Mouse (Mus musculus) bone marrow, adult 2 months (tissue): ENCODE data around the gene Spry2. TPM values are rescaled to one million over a fixed set of nuclear protein-coding genes. Genes with fewer than 3 reads are reported as not detected.

Source experiments
- H3K27ac ChIP-seq: fragments of 200-500 bp; 2 replicates; pipeline ENCODE4 v1.5.1; 2012; ENCODE audit warnings: low read depth, mild to moderate bottlenecking, control low read depth, inconsistent platforms, low read length; ENCODE audit not compliant: control insufficient read depth, poor library complexity, insufficient read depth
- H3K4me1 ChIP-seq: fragments of 200-500 bp; 2 replicates; pipeline ENCODE4 v1.6.1; 2011; ENCODE audit warnings: low read length; ENCODE audit not compliant: control insufficient read depth, insufficient read depth
- H3K4me3 ChIP-seq: fragments of 200-500 bp; replicated peaks from 2 replicates; pipeline ENCODE3; 2011; ENCODE audit warnings: mild to moderate bottlenecking, low read depth, low read length, control low read depth; ENCODE audit not compliant: control insufficient read depth
- CTCF ChIP-seq: fragments of 200-500 bp; IDR thresholded peaks from 2 replicates; pipeline ENCODE4 v1.5.1; 2011; ENCODE audit warnings: low read length, control low read depth; ENCODE audit not compliant: control insufficient read depth, insufficient read depth
- POLR2A ChIP-seq: fragments of 200-500 bp; IDR thresholded peaks from 2 replicates; pipeline ENCODE4 v1.6.1; 2011; ENCODE audit warnings: low read depth, mild to moderate bottlenecking, control low read depth, low read length, borderline replicate concordance; ENCODE audit not compliant: control insufficient read depth
- WGBS: fragments of 180-500 bp; shearing (Covaris S2); methylation state at CpG from one replicate; pipeline ENCODE4 v1.1.7; 2018; 5-methylcytosine and 5-hydroxymethylcytosine counted together
- polyA plus RNA-seq: library from polyadenylated mRNA; stranded (reverse); fragments of >200 nt; gene quantifications from 2 replicates; pipeline ENCODE4 v1.2.4, GENCODE M21; 2011; ENCODE audit warnings: low replicate concordance; ENCODE audit not compliant: missing spikeins, insufficient read depth, insufficient read length

The Spry2 gene
- polyA plus RNA-seq, 1 experiment, result 14.5 TPM

- H3K27ac ChIP-seq, result no peak overlapping the region
- no peak overlapping the region for H3K4me3 ChIP-seq
- 82% methylated on average over 6 of the region's 6 CpGs for WGBS
- H3K4me1 ChIP-seq, result peaks cover 4% of the 10 kb centered on the region
- TF ChIP-seq CTCF (no peak), POLR2A (no peak)
Observed at GRCm38 (mm10) chr14:105885249-105885648, 11.4 kb downstream of the Spry2 start.

GRCm38 (mm10) chr14:105883215-105883614, 13.4 kb downstream of the Spry2 start:
- no peak for TF ChIP-seq CTCF
- no peak for TF ChIP-seq POLR2A
- 79% methylated on average over 6 of the region's 6 CpGs for WGBS
- Histone ChIP-seq H3K27ac (no peak overlapping the region), H3K4me1 (peaks cover 5% of the 10 kb centered on the region), H3K4me3 (no peak overlapping the region)

- TF ChIP-seq POLR2A (no peak), CTCF (no peak)
- Histone ChIP-seq H3K4me3 (no peak overlapping the region), H3K4me1 (peaks cover 1% of the 10 kb centered on the region; the same call in 1 of the 2 replicates), H3K27ac (no peak overlapping the region)
- 49% methylated on average over 10 of the region's 10 CpGs for WGBS
Observed at GRCm38 (mm10) chr14:105878359-105878758, 18.3 kb downstream of the Spry2 start.

GRCm38 (mm10) chr14:105876375-105876774, 20.2 kb downstream of the Spry2 start:
- Histone ChIP-seq H3K4me3 (no peak overlapping the region), H3K27ac (no peak overlapping the region), H3K4me1 (peaks cover 1% of the 10 kb centered on the region; the same call in 1 of the 2 replicates)
- TF ChIP-seq POLR2A, result no peak
- 83% methylated on average over 7 of the region's 7 CpGs for WGBS

DNA sequence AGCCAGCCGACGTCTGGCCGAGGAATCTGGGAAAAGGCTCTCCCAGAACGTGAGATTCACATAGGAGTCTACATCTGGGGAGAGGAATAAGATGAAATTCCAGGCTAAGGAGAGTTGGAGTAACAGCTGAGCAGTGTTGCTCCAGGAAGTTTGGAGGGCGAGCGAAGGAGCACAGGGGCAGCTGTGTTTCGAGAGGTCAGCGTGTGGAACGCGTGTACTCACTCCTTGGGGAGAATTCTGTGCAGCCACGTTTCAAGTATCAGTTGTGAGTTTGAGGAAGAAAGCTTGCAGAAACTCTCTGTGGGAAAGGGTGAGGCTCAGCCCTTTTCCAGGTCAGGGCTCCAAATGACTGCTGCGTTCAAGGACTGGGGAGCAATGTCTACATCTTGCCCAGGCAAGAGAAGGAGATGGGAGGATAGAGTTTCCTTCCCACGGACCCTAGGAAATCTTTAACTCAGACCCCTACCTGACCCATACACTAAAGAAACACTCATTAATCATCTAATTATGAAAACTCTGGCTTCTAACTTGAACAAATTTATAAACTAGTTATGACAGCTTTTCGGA, 26.2 kb downstream of the Spry2 start:
- WGBS, result 82% methylated on average over 14 of the region's 14 CpGs
- no peaks in the 10 kb centered on the region for H3K4me1 ChIP-seq
- TF ChIP-seq CTCF (no peak), POLR2A (no peak)
- no peak overlapping the region for H3K4me3 ChIP-seq
- H3K27ac ChIP-seq, result no peak overlapping the region

DNA sequence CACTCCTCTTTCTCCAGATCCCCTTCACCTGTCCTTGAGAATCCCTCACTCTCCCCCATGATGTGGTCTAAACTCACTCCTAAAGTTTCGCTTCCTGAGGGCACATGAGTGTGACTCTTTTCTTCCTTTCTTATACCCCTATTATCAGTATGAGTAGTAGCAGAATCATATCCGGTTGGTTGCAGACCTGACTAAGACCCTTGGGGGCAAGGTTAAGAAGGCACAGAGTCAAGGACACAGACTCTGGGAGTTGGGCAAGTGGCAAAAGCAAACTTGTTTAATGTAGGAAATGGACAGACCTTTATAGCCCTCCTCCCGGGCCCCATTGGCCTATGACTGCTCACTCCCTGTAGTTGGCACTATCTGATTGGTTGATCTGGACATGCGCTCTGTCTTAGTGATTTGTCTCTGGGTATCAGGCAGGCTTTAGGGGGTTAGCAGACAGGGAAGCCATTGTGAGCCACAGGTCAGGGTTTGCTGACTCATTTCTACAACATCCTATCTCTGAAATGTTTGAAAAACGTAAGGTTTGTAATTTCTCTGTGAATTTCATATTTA, 31.2 kb downstream of the Spry2 start:
- 70% methylated on average over 5 of the region's 5 CpGs for WGBS
- Histone ChIP-seq H3K4me3 (no peak overlapping the region), H3K4me1 (no peaks in the 10 kb centered on the region), H3K27ac (no peak overlapping the region)
- TF ChIP-seq CTCF, result no peak
- TF ChIP-seq POLR2A, result no peak

DNA sequence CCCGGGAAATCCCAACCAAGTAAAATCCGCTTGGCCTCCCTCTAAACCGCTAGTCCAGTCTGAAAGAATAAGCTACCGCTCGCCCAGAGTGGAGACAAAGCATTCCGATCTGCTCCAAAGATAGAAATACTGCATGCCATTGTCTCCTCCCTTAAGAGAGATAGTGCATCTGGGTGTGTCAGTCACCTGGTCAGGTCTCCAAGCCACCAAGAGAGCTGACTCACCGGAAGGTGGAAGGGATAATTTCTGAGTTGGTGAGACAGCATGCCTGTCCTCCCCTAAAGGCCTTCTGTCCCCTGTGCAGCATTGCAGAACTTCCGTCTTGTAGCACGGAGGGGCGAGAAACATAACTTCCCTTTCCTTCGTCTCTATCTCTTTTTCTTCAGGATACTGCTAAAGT, 34.4 kb downstream of the Spry2 start:
- no peaks in the 10 kb centered on the region for H3K4me1 ChIP-seq
- no peak overlapping the region for H3K4me3 ChIP-seq
- TF ChIP-seq CTCF (no peak), POLR2A (no peak)
- 71% methylated on average over 11 of the region's 11 CpGs for WGBS
- H3K27ac ChIP-seq, result no peak overlapping the region

DNA sequence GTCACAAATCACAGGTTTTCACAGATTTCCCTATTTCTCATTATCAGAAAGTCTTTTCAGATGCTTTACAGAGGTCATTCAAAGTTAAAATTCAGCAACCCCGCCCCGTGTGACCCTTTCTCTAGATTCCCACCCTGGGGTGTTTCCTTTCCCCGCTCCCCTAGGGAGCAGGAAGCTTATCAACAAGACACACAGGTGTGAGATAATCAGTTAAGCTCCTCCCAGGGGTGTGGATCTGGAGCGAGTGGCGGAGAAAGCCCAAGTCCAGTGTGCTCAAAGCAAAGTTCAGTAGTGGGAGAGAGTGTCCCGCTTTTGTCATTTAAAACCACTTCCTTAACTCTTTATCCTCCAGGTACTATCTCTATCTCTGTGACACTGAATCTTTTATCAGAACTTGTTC, 35.7 kb downstream of the Spry2 start:
- Histone ChIP-seq H3K4me3 (no peak overlapping the region), H3K4me1 (no peaks in the 10 kb centered on the region), H3K27ac (no peak overlapping the region)
- TF ChIP-seq POLR2A, result no peak
- TF ChIP-seq CTCF, result no peak
- WGBS, result 79% methylated on average over 6 of the region's 6 CpGs

- TF ChIP-seq CTCF (no peak), POLR2A (no peak)
- 79% methylated on average over 4 of the region's 4 CpGs for WGBS
- no peak overlapping the region for H3K4me3 ChIP-seq
- no peak overlapping the region for H3K27ac ChIP-seq
- no peaks in the 10 kb centered on the region for H3K4me1 ChIP-seq
Observed at GRCm38 (mm10) chr14:105860276-105860675, 36.3 kb downstream of the Spry2 start.

DNA sequence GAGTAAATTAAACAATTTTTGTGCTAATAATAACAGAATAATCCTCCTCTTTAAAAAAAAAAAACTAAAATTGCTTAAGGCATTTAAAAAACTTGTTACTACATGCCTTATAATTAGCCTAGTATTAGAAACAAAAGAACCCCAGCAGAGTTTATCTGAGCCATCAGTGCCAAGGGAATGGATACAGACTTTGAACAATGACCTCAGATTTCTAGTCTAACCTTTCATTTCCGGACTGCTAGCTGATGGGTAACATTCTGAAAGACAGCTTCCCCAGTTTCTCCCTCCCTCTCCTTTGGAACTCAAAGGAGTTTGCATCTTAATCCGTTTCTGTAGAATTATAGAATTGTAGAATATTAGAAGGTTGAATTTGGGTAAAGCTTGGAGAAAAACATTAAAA, 36.7 kb downstream of the Spry2 start:
- 54% methylated on average over 2 of the region's 2 CpGs for WGBS
- Histone ChIP-seq H3K27ac (no peak overlapping the region), H3K4me3 (no peak overlapping the region), H3K4me1 (no peaks in the 10 kb centered on the region)
- no peak for TF ChIP-seq CTCF
